Mouse (Mus musculus): ENCODE measurements around the gene Ralgps1.
"Not testable (repeated sequence)": the region's sequence is repeated elsewhere in the genome, so short reads cannot be mapped to it uniquely, and the experiment has no call there.

Gene Ralgps1

DNA sequence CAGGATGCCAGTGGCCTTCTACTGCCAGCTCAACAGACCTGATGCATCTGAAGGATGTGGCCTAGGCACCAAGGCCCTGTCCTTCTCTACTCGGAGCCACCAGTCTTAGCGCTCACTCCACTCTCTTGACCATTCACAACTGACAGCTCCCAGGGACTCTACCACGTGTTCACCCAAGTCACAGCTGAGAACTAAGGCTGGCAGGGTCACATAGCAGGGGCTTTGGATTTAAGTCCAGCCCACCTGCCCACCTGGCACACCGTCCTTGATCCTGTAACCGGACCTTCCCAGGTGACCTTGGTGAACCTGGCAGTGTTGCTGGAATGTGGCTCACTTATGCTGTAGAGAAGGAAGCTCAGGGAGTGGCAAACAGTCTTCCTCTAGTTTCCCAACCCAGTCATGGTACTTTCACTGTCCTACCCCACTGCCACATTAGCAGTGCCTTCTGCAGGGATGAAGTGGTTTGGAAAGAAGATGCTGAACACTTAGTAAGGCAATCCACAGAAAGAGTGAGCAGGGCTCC, 156.0 kb downstream of the Ralgps1 start:
- no peak for DNase-seq (ENCODE audit: low read depth, low spot score)

DNA sequence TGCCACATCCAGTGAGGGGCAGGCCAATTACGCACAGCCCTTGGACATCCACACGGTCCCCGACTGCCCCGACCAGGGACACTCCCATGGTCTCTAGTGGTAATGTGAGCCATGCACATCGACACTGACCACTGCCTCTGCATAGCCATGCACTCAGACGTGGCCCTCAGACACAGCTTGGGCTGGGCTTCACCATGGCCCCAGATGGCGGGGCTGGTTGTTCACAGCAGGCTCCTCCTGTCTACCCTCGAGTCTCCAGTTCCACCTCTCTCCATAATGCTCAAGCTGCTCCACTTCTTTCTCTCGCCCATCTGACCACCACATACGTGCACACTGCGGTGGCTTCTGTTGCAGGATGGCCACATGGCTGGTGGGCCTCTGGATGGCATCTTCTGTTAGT, 160.0 kb downstream of the Ralgps1 start:
- not testable (repeated sequence) for DNase-seq (ENCODE audit: low read depth, low spot score)

- no peak for DNase-seq (ENCODE audit: low read depth, low spot score)
Observed at GRCm38 (mm10) chr2:33210841-33211240, 160.4 kb downstream of the Ralgps1 start.

- peak; percentile 21 for DNase-seq (ENCODE audit: low read depth, low spot score)
Observed at GRCm38 (mm10) chr2:33208134-33208533, 163.2 kb downstream of the Ralgps1 start.

- DNase-seq (ENCODE audit: low read depth, low spot score), result no peak
Observed at GRCm38 (mm10) chr2:33207069-33207468, 164.2 kb downstream of the Ralgps1 start.

DNA sequence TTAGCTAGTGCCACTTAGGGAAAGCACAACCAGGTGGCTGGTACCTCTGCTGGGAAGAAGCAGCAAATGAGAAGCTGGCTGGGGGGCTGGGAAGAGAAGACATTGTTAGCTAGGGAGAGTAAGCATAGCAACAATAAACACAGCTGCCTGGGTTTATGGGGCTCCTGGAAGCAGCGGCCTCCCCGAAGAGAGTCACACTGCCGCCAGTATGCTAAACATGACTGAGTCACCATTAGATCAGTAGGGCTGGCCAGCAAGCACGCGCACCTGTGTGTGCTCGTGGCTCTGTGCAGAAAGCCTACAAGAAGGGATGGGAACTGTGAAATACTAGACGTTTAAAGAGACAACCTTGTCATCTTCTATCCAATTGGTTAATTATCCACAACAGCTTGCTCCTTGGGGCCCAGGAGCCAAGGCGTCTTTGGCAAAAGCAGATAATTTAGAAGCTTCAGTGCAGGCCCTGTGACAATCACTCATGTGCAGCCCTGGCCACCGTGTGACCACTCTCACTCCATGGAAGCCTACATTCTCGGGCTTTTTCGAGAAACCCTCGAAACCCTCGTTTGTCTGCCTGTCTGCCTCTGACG, 165.3 kb downstream of the Ralgps1 start:
- DNase-seq (ENCODE audit: low read depth, low spot score), result no peak

- peak; percentile 34 for DNase-seq (ENCODE audit: low read depth, low spot score)
Observed at GRCm38 (mm10) chr2:33204980-33205379, 166.3 kb downstream of the Ralgps1 start.

GRCm38 (mm10) chr2:33203284-33203683, 168.0 kb downstream of the Ralgps1 start:
- peak; percentile 42 for DNase-seq (ENCODE audit: low read depth, low spot score)

DNA sequence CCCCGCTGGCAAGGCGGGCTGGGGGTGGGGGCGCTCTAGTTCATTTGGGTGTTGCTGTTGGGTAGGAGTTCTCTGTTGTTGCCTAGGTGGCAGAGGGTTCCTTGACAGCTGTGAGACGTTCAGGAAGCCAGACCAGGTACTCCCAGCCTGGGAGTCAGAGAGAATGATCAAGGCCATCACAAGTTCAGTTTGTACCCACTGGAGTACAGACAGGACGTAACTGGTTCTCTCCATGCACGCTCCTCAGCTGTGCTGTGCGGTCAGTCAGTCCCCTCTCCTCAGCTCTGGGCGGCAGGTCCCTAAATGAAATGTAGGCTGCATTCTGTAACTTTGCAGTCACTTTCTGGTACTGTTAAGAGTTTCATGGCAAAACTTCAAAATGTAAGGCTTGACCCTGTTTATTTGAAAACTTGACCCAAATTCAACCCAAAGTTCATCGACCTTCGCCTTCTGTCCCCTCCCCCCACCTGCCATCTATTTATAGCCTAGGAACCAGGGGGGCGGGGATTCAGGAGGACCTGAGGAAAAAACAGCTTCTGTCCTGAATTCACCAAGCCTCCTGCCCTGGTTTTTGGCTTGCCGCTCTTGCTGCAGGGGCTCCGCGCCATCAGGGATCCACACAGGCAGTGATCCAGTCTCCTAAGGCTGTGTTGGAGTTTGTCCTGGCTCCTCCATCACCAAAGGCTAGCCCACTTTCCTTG, 170.8 kb downstream of the Ralgps1 start:
- no peak for DNase-seq (ENCODE audit: low read depth, low spot score)

DNA sequence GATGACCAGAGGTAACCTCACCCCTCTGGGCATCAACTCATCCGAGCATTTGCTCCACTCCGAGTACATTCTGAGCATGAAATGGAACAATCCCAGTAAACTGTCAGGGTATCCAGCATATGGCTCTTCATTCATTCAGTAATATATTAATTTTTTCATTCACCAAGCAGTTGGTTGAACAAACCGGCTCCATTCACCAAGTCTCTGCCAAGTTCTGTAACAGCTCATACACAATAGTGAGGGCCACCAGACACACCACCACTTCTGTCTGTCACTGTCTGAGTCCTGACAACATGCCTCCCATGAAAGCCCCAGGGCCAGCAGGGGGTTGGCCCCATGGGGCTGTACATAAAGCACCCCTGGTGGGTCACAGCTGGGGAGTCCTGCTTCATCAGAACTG, 181.3 kb downstream of the Ralgps1 start:
- no peak for DNase-seq (ENCODE audit: low read depth, low spot score)

- DNase-seq (ENCODE audit: low read depth, low spot score), result no peak
Observed at GRCm38 (mm10) chr2:33188925-33189670, 182.2 kb downstream of the Ralgps1 start.

GRCm38 (mm10) chr2:33187874-33188273, 183.4 kb downstream of the Ralgps1 start:
- no peak for DNase-seq (ENCODE audit: low read depth, low spot score)

DNA sequence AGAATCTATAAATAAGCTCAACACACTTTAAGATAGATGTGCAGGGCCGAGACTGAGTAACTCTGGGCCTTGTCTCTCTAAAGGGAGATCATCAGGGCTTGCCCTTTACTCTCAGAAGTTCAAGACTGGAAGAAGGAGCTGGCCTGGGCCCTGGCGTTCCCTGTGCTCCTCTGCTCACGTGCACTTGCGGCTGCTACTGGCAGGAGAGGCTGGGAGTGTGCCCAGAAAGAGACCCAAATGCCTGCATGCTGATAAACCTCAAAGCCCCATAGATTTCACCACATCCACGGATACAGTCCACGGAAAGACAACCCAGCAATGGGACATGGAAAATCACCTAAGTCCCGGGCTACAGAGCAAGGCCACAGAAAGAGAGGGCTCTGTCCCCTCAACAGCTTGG, 184.8 kb downstream of the Ralgps1 start:
- DNase-seq (ENCODE audit: low read depth, low spot score), result no peak

DNA sequence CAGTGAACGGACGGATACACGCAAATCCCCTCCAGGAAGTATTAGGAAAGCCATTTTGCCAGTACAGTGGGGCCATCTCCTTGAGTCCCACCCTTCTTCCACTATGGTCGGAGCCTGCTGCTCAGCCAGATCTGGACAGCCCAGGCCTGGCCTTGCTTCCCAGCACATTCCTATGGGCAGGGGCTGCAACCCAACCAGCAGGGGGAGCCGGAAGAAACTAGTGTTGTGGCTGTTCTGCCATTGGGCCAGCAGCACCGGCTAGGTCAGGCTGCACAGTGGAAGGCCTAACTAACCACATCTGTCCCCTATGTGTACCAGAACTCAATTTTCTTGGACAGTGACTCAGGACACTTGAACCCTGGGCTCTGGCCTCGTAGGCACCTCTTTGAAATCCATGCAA, 186.0 kb downstream of the Ralgps1 start:
- DNase-seq (ENCODE audit: low read depth, low spot score), result no peak

- no peak for DNase-seq (ENCODE audit: low read depth, low spot score)
Observed at GRCm38 (mm10) chr2:33184641-33185040, 186.6 kb downstream of the Ralgps1 start.

DNA sequence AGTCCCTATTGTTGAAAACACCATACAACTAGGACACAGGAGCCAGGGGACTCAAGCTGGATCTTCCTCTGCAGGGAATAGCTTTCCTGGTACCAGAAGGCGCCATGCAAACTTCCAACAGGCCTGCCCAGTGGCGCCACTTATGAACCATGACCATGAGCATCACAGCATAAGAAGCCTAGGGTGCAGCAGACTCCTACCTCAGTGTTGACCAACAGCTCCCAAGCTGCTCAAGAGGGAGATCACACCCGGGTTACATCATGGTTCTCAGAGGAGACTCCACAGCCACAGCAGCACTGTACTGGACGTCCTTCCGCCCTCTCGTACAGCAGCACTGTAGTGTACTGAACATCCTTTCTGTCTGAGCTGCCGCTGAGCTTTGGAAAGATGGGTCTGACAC, 188.0 kb downstream of the Ralgps1 start:
- no peak for DNase-seq (ENCODE audit: low read depth, low spot score)

DNA sequence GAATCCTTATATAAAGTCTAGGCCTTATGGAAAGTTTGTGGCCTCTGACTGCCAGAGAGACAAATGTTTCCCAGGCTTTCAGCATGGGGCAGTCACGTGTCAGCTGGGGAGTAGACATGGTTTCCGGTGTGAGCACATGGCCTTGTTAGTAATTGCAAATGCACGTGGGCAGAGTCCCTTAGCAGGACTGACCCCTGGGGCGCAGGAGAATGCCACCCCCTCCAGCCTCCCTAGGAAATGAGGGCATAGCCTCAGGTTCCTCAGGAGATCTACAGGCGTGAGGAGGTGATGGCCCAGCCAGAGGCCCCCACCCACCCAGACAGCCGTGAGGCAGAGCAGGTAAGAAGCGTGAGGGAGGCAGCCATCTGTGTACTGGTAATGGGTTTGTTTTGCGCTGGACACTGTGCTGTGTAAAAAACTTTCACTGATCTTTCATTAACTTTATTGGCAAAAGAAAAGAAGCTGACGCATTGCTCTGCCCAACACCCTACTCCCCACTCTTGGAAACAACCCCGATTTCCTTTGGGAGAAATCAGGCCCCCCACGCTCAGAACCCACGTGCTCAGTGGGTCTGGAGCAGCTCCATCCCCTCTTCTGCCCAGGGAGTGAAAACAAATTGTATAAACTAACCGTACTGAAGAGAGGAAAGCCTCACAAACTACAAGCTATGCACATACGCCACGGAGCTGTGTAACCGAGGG, 191.2 kb downstream of the Ralgps1 start:
- peak; percentile 59 for DNase-seq (ENCODE audit: low read depth, low spot score)

DNA sequence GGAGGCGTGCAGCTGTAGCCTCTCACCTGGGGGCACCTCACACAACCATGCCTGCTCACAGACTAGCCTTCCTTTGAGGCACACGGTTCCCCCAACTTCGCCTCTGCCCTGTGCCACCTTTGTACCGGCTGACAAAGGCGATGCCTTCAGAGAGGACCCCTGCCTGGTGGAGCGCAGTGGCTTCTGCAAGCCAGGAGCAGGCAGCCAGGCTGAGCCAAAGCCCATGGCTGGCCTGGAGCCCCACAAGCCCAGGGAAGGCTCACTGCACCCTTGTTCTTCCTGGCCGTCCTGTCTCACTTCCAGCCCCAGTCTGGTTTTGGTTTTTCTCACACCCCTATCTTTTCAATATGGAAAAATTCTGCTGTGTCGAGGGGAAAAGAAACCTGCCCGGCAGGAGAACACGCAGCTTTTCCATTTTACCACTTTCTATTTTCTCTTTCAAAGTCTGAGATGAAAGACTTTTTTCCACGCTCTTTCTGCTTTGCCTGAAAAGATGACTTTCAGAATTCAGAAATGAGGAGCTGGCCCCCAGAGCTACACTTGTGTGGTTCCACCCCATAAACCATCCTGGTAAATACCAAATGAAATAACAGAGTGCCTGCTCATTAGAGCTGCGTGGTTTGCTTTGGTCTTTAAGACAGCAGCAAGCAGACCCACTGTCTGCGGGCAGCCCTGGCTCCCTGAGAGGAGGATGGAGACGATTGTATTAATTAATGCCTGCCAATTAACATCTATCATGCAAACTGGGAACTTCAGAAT, 191.9 kb downstream of the Ralgps1 start:
- DNase-seq (ENCODE audit: low read depth, low spot score), result peak; percentile 51

- no peak for DNase-seq (ENCODE audit: low read depth, low spot score)
Observed at GRCm38 (mm10) chr2:33178243-33178932, 192.9 kb downstream of the Ralgps1 start.

DNA sequence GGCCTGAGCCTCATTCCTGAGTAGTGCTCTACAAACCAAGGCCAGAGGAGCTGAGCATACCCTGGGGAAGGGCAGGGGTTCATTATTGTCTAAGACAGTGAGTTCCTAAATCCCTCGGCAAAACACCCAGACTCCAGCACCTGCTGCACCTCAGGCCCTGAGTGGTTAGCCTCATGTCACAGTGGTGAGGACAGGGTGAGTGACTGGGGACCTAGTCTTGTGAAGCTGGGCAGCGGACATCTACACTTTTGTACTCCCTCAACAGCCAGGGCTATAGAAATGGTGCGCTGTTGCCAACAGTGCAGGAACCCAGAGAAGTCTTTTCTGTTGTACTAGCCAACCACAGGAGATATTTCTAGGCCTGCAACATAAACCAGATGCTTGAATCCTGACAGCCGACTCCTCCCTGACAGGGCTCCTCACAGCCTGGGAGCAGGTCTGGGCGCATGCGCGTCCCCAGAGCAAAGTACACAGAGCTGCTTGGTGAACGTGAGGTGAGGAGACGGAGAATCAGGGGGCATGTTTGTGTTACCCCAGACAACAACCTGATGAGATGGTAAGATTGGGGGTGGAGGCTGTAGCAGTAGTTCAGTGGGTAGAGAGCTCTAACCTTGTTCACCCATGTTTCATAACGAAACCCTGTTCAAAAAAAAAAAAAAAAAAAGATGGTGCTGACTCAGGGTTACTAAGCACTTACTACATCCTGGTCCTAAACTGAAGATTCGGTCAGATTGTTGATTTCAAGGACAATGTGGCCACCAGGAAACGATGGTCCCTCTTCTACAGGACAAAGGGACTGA, 193.6 kb downstream of the Ralgps1 start:
- DNase-seq (ENCODE audit: low read depth, low spot score), result peak; percentile 47
